Mouse (Mus musculus) E14TG2a.4 (cell line): Measurements from ENCODE around the gene Spint2.

Experiments
- CTCF ChIP-seq: conservative IDR thresholded peaks from 2 replicates; pipeline ENCODE4 v1.5.1; 2014; ENCODE audit warnings: low read length
- NANOG ChIP-seq: IDR thresholded peaks from 2 replicates; pipeline ENCODE4 v1.6.1; 2014; ENCODE audit warnings: borderline replicate concordance, low read length, mixed read lengths
- POU5F1 ChIP-seq: IDR thresholded peaks from 2 replicates; pipeline ENCODE4 v1.6.1; 2014; ENCODE audit warnings: low read length, borderline replicate concordance

GRCm38 (mm10) chr7:29283876-29284275 lies 2.2 kb upstream of the Spint2 start:
- TF ChIP-seq CTCF (no peak), POU5F1 (no peak), NANOG (no peak)
